ENCODE assay signal across 14 mouse cellular contexts in genomic region chr13:36193484-36194113, GRCm38 (mm10).
DNase-seq lines count a peak whose midpoint lies in the region; ATAC-seq and TF ChIP-seq lines count a peak whose summit lies in the region.
"Had no signal": no experiment of that assay in that cellular context is flagged by ENCODE, and none has a peak within 500 bp of the region (broad histone marks: within the 10 kb centered on the region; RNA-seq: fewer than 3 reads in every experiment).

No protein-coding gene starts in this region.

- H3K36me3 ChIP-seq in forebrain, embryonic 15.5 days: no peaks in the 10 kb centered on the region
- no peaks in the 10 kb centered on the region for H3K36me3 ChIP-seq in forebrain, embryonic 10.5 days (replicated peaks)
- no peaks in the 10 kb centered on the region for H3K36me3 ChIP-seq in stomach, embryonic 14.5 days (ENCODE audit: control insufficient read depth, insufficient read depth, low read length)
- H3K36me3 ChIP-seq in stomach, postnatal 0 days (ENCODE audit: control insufficient read depth, insufficient read depth, low read length): no peaks in the 10 kb centered on the region
- no peaks in the 10 kb centered on the region for H3K36me3 ChIP-seq in midbrain, embryonic 12.5 days
- no peaks in the 10 kb centered on the region for H3K36me3 ChIP-seq in limb, embryonic 10.5 days

- TF ChIP-seq EP300 in stomach, postnatal 0 days (optimal IDR thresholded peaks at IDR 0.05): no peak

- H3K4me1 ChIP-seq in forebrain, embryonic 15.5 days: no peaks in the 10 kb centered on the region
- 0 out of 2 replicates have a peak, but pooled peaks cover 3% of the 10 kb centered on the region for H3K4me1 ChIP-seq in forebrain, embryonic 10.5 days
- H3K4me1 ChIP-seq in stomach, embryonic 14.5 days (ENCODE audit: control insufficient read depth, insufficient read depth, low read length): no peaks in the 10 kb centered on the region
- no peaks in the 10 kb centered on the region for H3K4me1 ChIP-seq in stomach, postnatal 0 days (replicated peaks; ENCODE audit: control insufficient read depth, insufficient read depth)
- no peaks in the 10 kb centered on the region for H3K4me1 ChIP-seq in midbrain, embryonic 12.5 days
- no peaks in the 10 kb centered on the region; the same call in 1 of the 2 replicates for H3K4me1 ChIP-seq in limb, embryonic 10.5 days

- no peak overlapping the region for H3K9ac ChIP-seq in forebrain, embryonic 15.5 days (replicated peaks)
- H3K9ac ChIP-seq in stomach, embryonic 14.5 days (replicated peaks; ENCODE audit: low read depth, low read length): no peak overlapping the region
- no peak overlapping the region for H3K9ac ChIP-seq in stomach, postnatal 0 days (ENCODE audit: low read length)
- no peak overlapping the region for H3K9ac ChIP-seq in midbrain, embryonic 12.5 days (replicated peaks)
- H3K9ac ChIP-seq: lung, embryonic 14.5 days had no signal

- H3K9me3 ChIP-seq in forebrain, embryonic 15.5 days: no peaks in the 10 kb centered on the region
- no peaks in the 10 kb centered on the region for H3K9me3 ChIP-seq in forebrain, embryonic 10.5 days
- no peaks in the 10 kb centered on the region for H3K9me3 ChIP-seq in stomach, embryonic 14.5 days (ENCODE audit: control insufficient read depth, low read depth, low read length)
- H3K9me3 ChIP-seq in stomach, postnatal 0 days (ENCODE audit: control insufficient read depth, low read length): no peaks in the 10 kb centered on the region
- no peaks in the 10 kb centered on the region for H3K9me3 ChIP-seq in midbrain, embryonic 12.5 days
- no peaks in the 10 kb centered on the region for H3K9me3 ChIP-seq in limb, embryonic 10.5 days (replicated peaks)
- H3K9me3 ChIP-seq: G1E had no signal

- no peak overlapping the region for H3K4me3 ChIP-seq in forebrain, embryonic 15.5 days
- no peak overlapping the region for H3K4me3 ChIP-seq in forebrain, embryonic 10.5 days
- no peak overlapping the region for H3K4me3 ChIP-seq in stomach, embryonic 14.5 days (ENCODE audit: low read depth, low read length)
- no peak overlapping the region for H3K4me3 ChIP-seq in stomach, postnatal 0 days (ENCODE audit: low read depth, low read length)
- no peak overlapping the region for H3K4me3 ChIP-seq in midbrain, embryonic 12.5 days
- no peak overlapping the region for H3K4me3 ChIP-seq in limb, embryonic 10.5 days

- 64% methylated on average over 5 of the region's 5 CpGs for whole genome bisulfite sequencing in forebrain, embryonic 15.5 days
- 86% methylated on average over 5 of the region's 5 CpGs for WGBS in forebrain, embryonic 10.5 days
- 72% methylated on average over 5 of the region's 5 CpGs for WGBS in stomach, embryonic 14.5 days
- 80% methylated on average over 5 of the region's 5 CpGs for WGBS in stomach, postnatal 0 days
- WGBS in midbrain, embryonic 12.5 days: 72% methylated on average over 5 of the region's 5 CpGs
- WGBS in limb, embryonic 10.5 days: 88% methylated on average over 5 of the region's 5 CpGs

- peak overlapping the region; percentile 34 for H3K27ac ChIP-seq in forebrain, embryonic 15.5 days (replicated peaks)
- no peak overlapping the region for H3K27ac ChIP-seq in forebrain, embryonic 10.5 days
- H3K27ac ChIP-seq in stomach, embryonic 14.5 days (ENCODE audit: low read length): no peak overlapping the region
- no peak overlapping the region for H3K27ac ChIP-seq in stomach, postnatal 0 days (replicated peaks)
- H3K27ac ChIP-seq in midbrain, embryonic 12.5 days (replicated peaks): no peak overlapping the region
- H3K27ac ChIP-seq in limb, embryonic 10.5 days: no peak overlapping the region

- no peaks in the 10 kb centered on the region for H3K27me3 ChIP-seq in forebrain, embryonic 15.5 days
- H3K27me3 ChIP-seq in forebrain, embryonic 10.5 days (ENCODE audit: poor library complexity, severe bottlenecking): no peaks in the 10 kb centered on the region
- H3K27me3 ChIP-seq in stomach, embryonic 14.5 days (ENCODE audit: control insufficient read depth, insufficient read depth, low read length): no peaks in the 10 kb centered on the region
- no peaks in the 10 kb centered on the region for H3K27me3 ChIP-seq in stomach, postnatal 0 days (ENCODE audit: control insufficient read depth, insufficient read depth, low read length)
- no peaks in the 10 kb centered on the region for H3K27me3 ChIP-seq in midbrain, embryonic 12.5 days
- H3K27me3 ChIP-seq in limb, embryonic 10.5 days (ENCODE audit: low read depth, poor library complexity, severe bottlenecking): no peaks in the 10 kb centered on the region

- H3K4me2 ChIP-seq in forebrain, embryonic 15.5 days (replicated peaks): no peak overlapping the region
- no peak overlapping the region for H3K4me2 ChIP-seq in stomach, embryonic 14.5 days (replicated peaks; ENCODE audit: low read depth, low read length)
- H3K4me2 ChIP-seq in stomach, postnatal 0 days (replicated peaks; ENCODE audit: low read depth): no peak overlapping the region
- H3K4me2 ChIP-seq in midbrain, embryonic 12.5 days (replicated peaks): no peak overlapping the region
- H3K4me2 ChIP-seq: lung, embryonic 14.5 days had no signal

- ATAC-seq in forebrain, embryonic 15.5 days (replicated peaks): peak; percentile 77
- ATAC-seq in stomach, embryonic 14.5 days (ENCODE audit: insufficient number of reproducible peaks, insufficient read depth, low FRiP score, low read depth): peak; percentile 42; the same call in 1 of the 2 replicates
- no peak for ATAC-seq in stomach, postnatal 0 days (ENCODE audit: low FRiP score, low TSS enrichment)
- ATAC-seq in midbrain, embryonic 12.5 days (ENCODE audit: low FRiP score, low read depth): peak; percentile 68

- no peak for TF ChIP-seq CTCF in stomach, postnatal 0 days (IDR thresholded peaks at IDR 0.05; ENCODE audit: low read depth)

- intact Hi-C loops in left cerebral cortex, postnatal 25 days (cut with DNase I): no loop called here

- DNase-seq in forebrain, embryonic 10.5 days (ENCODE audit: extremely low spot score, low spot score): no peak
- DNase-seq in stomach, postnatal 0 days (ENCODE audit: low spot score): no peak
- no peak for DNase-seq in heart, postnatal 4 days
- DNase-seq in limb, embryonic 10.5 days (ENCODE audit: low spot score): no peak
- no peak for DNase-seq in left cerebral cortex, postnatal 25 days (ENCODE audit: low spot score in 2 of 2)
- DNase-seq: adrenal gland, postnatal 36 days; heart, adult 18-20 months; kidney, postnatal 25 days; lung, embryonic 14.5 days; right cerebral cortex, postnatal 14 days had no signal
